Mouse (Mus musculus): ENCODE data around the gene Zswim7.

DNA sequence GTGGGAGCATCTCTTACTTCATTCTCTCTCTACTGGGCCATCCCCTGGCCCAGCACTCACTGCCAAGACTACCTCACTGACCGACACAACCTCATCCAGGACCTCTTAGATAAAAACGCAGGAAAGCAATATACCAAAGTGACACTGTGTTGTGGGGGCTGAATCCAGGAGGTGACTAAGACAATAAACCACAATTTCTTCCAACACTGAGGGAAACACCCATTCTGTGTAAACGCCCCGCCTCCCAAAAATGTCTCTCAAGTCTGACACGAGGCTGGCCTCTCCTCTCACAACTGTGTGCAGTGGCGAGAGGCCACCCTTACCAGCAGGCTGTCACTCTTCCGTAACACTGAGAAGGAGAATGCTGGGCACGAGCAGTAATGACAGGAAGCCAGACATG, 12.8 kb downstream of the Zswim7 start:
- TF ChIP-seq POLR2A (IDR thresholded peaks at IDR 0.05; ENCODE audit: insufficient read depth, low read depth, low read length) (no peak), CTCF (IDR thresholded peaks at IDR 0.05; ENCODE audit: insufficient read depth, low read depth, low read length) (no peak)
